Mouse (Mus musculus) urinary bladder, adult 2 months (tissue): Measurements from ENCODE around the gene Adamtsl5. TPM values are rescaled to one million over a fixed set of nuclear protein-coding genes. Genes with fewer than 3 reads are reported as not detected.

ENCODE experiments used
- DNase-seq: peaks from one replicate; pipeline ENCODE4 v3.0.0; 2022; ENCODE audit warnings: low spot score
- polyA plus RNA-seq: library from polyadenylated mRNA; depleted of rRNA; stranded (reverse); fragments of >200 nt; gene quantifications from 2 replicates; pipeline ENCODE4 v1.2.3, GENCODE M21; 2012; rRNA removed

The Adamtsl5 gene
- polyA plus RNA-seq, 1 experiment = 65.7 TPM

DNA sequence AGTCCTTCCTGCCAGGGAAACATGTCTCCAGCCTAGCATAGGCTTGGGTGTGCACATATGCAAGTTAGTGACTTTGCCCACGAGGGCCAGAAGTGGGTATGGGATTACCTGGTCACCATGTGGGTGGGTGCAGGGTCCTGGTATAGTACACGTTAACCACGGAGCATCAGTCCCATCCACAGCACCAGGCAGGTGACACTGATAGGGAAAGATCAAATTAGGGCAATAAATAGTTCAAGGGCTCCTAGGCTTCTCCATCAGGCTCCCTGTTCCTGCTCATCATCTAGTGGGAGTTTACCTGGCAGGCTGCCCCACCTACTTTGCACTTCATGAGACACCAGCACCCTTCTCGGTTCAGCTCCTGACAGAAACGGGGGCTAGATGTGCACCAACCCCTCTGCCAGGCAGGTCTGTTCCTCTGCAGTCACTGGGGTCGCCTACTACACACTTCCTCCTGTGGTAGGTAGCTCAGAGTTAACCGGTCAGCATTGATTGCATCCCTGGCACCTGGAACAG lies 53.4 kb downstream of the Adamtsl5 start:
- DNase-seq = no peak

DNA sequence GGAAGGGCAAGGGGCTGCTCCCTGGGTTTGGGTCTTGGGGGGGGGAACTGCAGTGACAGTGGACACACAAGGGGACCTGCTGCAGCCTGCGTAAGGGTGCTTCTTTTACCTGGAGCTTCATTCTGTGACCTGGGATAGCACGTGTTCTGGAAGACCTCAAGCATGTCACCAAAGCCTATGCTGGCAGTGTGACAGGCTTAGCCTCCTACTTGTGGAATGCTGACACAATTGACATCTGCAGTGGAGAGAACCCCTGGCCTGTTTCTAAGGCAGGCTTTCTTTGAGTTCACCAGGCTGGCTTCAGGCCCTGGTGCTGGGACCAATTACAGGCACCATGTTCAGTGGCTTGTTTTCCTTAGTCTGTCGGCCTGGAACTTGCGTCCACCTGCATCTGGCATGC lies 53.9 kb downstream of the Adamtsl5 start:
- no peak for DNase-seq

DNA sequence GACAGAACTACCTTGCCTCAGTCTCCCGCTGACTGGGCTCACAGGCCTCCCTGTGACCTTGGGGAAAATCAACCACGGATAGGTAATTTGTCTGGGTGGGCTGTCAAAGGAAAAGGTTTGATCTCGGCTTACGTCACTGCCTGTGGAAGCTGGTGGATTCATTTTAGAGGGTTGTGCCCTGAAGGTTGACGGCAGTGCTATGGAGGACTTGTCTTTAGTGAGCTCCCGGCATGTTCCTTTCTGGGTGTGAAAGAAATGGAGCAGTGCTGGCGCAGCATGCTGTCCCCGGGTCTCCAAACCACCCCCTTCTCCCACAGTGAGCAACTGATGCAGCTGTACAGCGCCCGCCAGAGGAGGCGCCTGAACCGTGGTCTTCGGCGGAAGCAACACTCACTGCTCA lies 54.9 kb downstream of the Adamtsl5 start:
- no peak for DNase-seq

DNA sequence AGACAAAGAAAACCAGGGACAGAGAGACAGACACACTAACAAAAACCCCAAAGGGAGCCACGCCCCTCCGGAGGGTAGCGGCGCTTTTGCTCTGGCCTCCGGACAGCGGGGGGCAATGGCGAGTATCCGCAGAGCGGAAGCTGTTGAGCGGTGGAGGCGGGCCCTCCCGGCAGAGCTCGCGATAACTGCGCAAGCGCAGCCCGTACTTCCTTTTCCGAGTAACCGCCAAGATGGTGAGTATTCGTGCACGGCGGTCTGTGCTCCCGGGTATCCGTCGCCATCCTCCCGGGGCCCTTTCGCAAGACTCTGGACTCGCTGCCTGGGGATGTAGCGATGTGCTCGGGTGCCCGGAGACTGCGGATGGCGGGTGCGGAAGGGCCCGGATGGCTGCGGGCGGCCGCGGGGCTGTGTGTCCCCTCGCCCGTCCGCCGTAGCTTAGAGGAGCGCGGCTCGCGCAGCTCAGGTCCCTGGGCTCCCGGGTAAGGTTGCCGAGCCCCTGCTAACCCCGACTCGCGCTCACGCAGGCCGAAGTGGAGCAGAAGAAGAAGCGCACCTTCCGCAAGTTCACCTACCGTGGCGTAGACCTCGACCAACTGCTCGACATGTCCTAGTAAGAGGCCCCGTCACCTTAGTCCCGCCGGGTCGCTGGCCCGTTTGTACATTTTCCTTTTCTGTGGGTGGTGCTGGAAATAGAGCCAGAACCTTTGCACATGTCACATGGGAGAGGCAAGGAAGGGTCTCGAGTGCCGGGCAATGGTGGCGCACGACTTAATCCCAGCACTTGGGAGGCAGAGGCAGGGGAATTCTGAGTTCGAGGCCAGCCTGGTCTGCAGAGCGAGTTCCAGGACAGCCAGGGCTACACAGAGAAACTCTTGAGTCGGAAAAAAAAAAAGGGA lies 55.7 kb downstream of the Adamtsl5 start, which contains the start of gene Rps15:
Gene Rps15, plus strand, starts transcription at position 203 of the 896 bp plus-strand sequence.
- peak; percentile 88 for DNase-seq

Other genes starting within 250 kb of the Adamtsl5 start
- 34.0 and 35.4 TPM in 2 replicates for gene Sbno2, start 242.8 kb downstream of the Adamtsl5 start, polyA plus RNA-seq
- 77.3 and 89.9 TPM in 2 replicates for gene Stk11, start 232.6 kb downstream of the Adamtsl5 start, polyA plus RNA-seq
- gene Atp5d, start 209.8 kb downstream of the Adamtsl5 start, polyA plus RNA-seq = 367 and 372 TPM in 2 replicates
- 9.2 and 12.2 TPM in 2 replicates for gene Cbarp, start 207.6 kb downstream of the Adamtsl5 start, polyA plus RNA-seq
- gene Midn, start 200.1 kb downstream of the Adamtsl5 start, polyA plus RNA-seq = 21.2 and 30.5 TPM in 2 replicates
- gene Cirbp, start 182.4 kb downstream of the Adamtsl5 start, polyA plus RNA-seq = 249 and 276 TPM in 2 replicates
- 18.4 and 21.5 TPM in 2 replicates for gene 1600002K03Rik, start 175.5 kb downstream of the Adamtsl5 start, polyA plus RNA-seq
- gene Efna2, start 168.9 kb downstream of the Adamtsl5 start, polyA plus RNA-seq = 3.0 and 3.3 TPM in 2 replicates
- 36.1 and 37.8 TPM in 2 replicates for gene Mum1, start 122.0 kb downstream of the Adamtsl5 start, polyA plus RNA-seq
- gene Ndufs7, start 99.3 kb downstream of the Adamtsl5 start, polyA plus RNA-seq = 294 and 337 TPM in 2 replicates
- 17.4 and 19.0 TPM in 2 replicates for gene Gamt, start 87.4 kb downstream of the Adamtsl5 start, polyA plus RNA-seq
- 68.2 and 82.3 TPM in 2 replicates for gene Dazap1, start 86.9 kb downstream of the Adamtsl5 start, polyA plus RNA-seq
- 3,215 and 3,453 TPM in 2 replicates for gene Rps15, start 56.0 kb downstream of the Adamtsl5 start, polyA plus RNA-seq
- 0.76 and 1.4 TPM in 2 replicates for gene Apc2, start 52.4 kb downstream of the Adamtsl5 start, polyA plus RNA-seq
- gene 2310011J03Rik, start 27.9 kb downstream of the Adamtsl5 start, polyA plus RNA-seq = 41.8 and 45.6 TPM in 2 replicates
- gene Pcsk4, start 18.9 kb downstream of the Adamtsl5 start, polyA plus RNA-seq = 9.5 and 9.9 TPM in 2 replicates
- 7.7 and 18.0 TPM in 2 replicates for gene Reep6, start 18.5 kb downstream of the Adamtsl5 start, polyA plus RNA-seq
- 4.5 and 6.4 TPM in 2 replicates for gene Plk5, start 8.0 kb upstream of the Adamtsl5 start, polyA plus RNA-seq
- 11.2 and 11.5 TPM in 2 replicates for gene Mex3d, start 39.2 kb upstream of the Adamtsl5 start, polyA plus RNA-seq
- gene Mbd3, start 51.1 kb upstream of the Adamtsl5 start, polyA plus RNA-seq = 112 and 119 TPM in 2 replicates
- gene Uqcr11, start 58.4 kb upstream of the Adamtsl5 start, polyA plus RNA-seq = 883 and 983 TPM in 2 replicates
- gene Tcf3, start 85.2 kb upstream of the Adamtsl5 start, polyA plus RNA-seq = 29.7 and 35.4 TPM in 2 replicates
- not detected in 2 replicates for gene Onecut3, start 146.4 kb upstream of the Adamtsl5 start, polyA plus RNA-seq
- gene Atp8b3, start 190.7 kb upstream of the Adamtsl5 start, polyA plus RNA-seq = 0.03 TPM in 1 of 2 replicates, not detected in the other
- 21.2 and 26.6 TPM in 2 replicates for gene Rexo1, start 213.1 kb upstream of the Adamtsl5 start, polyA plus RNA-seq
- gene Klf16, start 228.9 kb upstream of the Adamtsl5 start, polyA plus RNA-seq = 11.5 and 11.8 TPM in 2 replicates
- 66.0 and 67.1 TPM in 2 replicates for gene Abhd17a, start 241.9 kb upstream of the Adamtsl5 start, polyA plus RNA-seq